ENCODE assay signal across 23 mouse cellular contexts in the genomic region with DNA sequence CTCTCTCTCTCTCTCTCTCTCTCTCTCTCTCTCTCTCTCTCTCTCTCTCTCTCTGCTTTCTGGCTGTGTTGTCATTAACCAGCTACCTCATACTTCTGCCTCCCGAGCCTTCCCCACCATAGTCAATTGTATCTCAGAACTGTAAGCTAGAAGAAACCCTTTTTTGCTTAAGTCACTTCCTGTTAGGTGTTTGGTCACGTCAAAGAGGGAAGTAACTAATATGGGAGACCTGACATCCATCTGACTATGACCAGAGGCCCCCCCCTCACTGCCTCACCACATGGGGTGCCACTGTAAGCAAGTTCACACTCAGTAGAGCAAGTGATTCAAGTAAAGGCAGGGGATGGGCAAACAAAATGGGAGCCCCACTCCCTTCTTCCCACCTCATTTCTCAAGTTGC.
"Had no signal": no experiment of that assay in that cellular context is flagged by ENCODE, and none has a peak within 500 bp of the region (broad histone marks: within the 10 kb centered on the region; RNA-seq: fewer than 3 reads in every experiment).

No protein-coding gene starts in this region.

- DNase-seq: kidney, adult 18-20 months; kidney, adult 9 months; kidney, postnatal 25 days; layer of hippocampus, adult 9-11 months; liver; lung, adult 18-20 months; lung, postnatal 14 days; lung, postnatal 4 days; thymus, adult 2 months; thymus, postnatal 14 days; thymus, postnatal 4 days had no signal

- H3K4me2 ChIP-seq: limb, embryonic 13.5 days; liver, embryonic 12.5 days; liver, embryonic 15.5 days; lung, embryonic 15.5 days; midbrain, embryonic 13.5 days had no signal

- H3K4me1 ChIP-seq: limb, embryonic 10.5 days; limb, embryonic 13.5 days; liver, embryonic 12.5 days; liver, embryonic 15.5 days; lung, embryonic 15.5 days; megakaryocyte, embryonic 14.5 days; midbrain, embryonic 10.5 days; midbrain, embryonic 13.5 days had no signal

- H3K4me3 ChIP-seq: layer of hippocampus, adult 2 months; limb, embryonic 10.5 days; limb, embryonic 13.5 days; liver, embryonic 12.5 days; liver, embryonic 15.5 days; lung, embryonic 15.5 days; megakaryocyte, embryonic 14.5 days; midbrain, embryonic 10.5 days; midbrain, embryonic 13.5 days had no signal

- H3K9ac ChIP-seq: limb, embryonic 13.5 days; liver, embryonic 12.5 days; liver, embryonic 15.5 days; lung, embryonic 15.5 days; midbrain, embryonic 13.5 days had no signal

- ATAC-seq: liver, embryonic 12.5 days; midbrain, embryonic 13.5 days; midbrain, embryonic 16.5 days had no signal

- H3K27ac ChIP-seq: kidney, postnatal 0 days; layer of hippocampus, adult 2 months; limb, embryonic 10.5 days; limb, embryonic 13.5 days; liver, embryonic 12.5 days; liver, embryonic 15.5 days; lung, embryonic 15.5 days; midbrain, embryonic 10.5 days; midbrain, embryonic 13.5 days; stomach, postnatal 0 days had no signal

- H3K27me3 ChIP-seq: liver, embryonic 15.5 days; lung, embryonic 15.5 days had no signal

- H3K9me3 ChIP-seq: limb, embryonic 10.5 days; limb, embryonic 13.5 days; liver, embryonic 12.5 days; liver, embryonic 15.5 days; lung, embryonic 15.5 days; megakaryocyte, embryonic 14.5 days; midbrain, embryonic 10.5 days; midbrain, embryonic 13.5 days had no signal

- H3K36me3 ChIP-seq: limb, embryonic 10.5 days; limb, embryonic 13.5 days; liver, embryonic 12.5 days; liver, embryonic 15.5 days; lung, embryonic 15.5 days; midbrain, embryonic 10.5 days; midbrain, embryonic 13.5 days had no signal
